Mouse (Mus musculus): Measurements from ENCODE around the gene Gm30083. TPM values are rescaled to one million over a fixed set of nuclear protein-coding genes. Genes with fewer than 3 reads are reported as not detected.

Gene Gm30083
- polyA plus RNA-seq, 1 experiment, result not detected

DNA sequence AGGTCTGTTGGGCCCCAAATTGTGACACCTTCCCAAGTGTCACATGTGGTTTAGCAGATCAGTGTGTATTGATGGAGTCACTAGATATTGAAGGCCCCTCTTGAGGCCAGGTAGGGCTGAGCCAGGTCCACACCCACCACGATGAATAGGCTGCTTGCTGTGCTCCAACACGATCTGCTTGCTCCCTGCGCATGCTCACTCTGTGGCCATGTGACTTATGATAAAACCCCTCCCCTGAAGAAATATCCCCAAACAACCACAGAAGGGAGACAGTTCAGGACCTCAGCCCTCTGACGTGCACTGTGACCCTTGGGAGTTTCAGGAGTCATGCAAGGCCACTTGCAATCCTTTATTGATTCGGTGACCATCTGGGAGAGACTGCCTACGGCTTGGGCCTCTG, 68.9 kb downstream of the Gm30083 start:
- Histone ChIP-seq H3K27ac (ENCODE audit: insufficient read depth, low read depth, low read length) (no peak overlapping the region), H3K36me3 (ENCODE audit: control insufficient read depth, insufficient read depth, low read length) (no peaks in the 10 kb centered on the region), H3K4me3 (ENCODE audit: low read depth, low read length) (no peak overlapping the region), H3K27me3 (ENCODE audit: control insufficient read depth, insufficient read depth, low read length) (no peaks in the 10 kb centered on the region), H3K4me1 (ENCODE audit: control insufficient read depth, insufficient read depth, insufficient read length, low read length) (no peaks in the 10 kb centered on the region)
- 51% methylated on average over 6 of the region's 6 CpGs for WGBS
- TF ChIP-seq CTCF (IDR thresholded peaks at IDR 0.05; ENCODE audit: extremely low read depth, insufficient read length, insufficient replicate concordance, low read depth, low read length), result no peak
- no peak for TF ChIP-seq POLR2A (IDR thresholded peaks at IDR 0.05; ENCODE audit: low read depth, low read length)

DNA sequence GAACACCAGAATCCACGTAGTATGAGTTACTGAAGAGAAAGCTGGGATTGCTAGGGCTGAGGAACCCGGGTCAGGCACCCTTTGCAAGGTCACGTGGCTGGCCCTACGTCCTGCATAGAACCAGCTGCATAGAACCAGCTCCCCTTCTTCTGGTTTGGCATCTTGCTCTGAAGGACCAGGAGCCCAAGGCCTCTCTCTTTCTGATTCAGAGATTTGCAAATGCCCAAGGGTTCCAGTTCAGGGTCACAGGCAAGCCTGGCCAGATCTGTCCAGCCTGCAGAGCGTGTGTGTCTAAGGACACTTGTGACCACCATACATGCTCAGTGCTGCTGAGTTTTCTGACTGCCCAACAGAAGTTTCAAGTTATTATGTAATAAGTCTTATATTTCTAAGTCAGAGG, 72.8 kb downstream of the Gm30083 start:
- TF ChIP-seq CTCF (IDR thresholded peaks at IDR 0.05; ENCODE audit: extremely low read depth, insufficient read length, insufficient replicate concordance, low read depth, low read length) (no peak), POLR2A (IDR thresholded peaks at IDR 0.05; ENCODE audit: low read depth, low read length) (no peak)
- Histone ChIP-seq H3K4me1 (ENCODE audit: control insufficient read depth, insufficient read depth, insufficient read length, low read length) (no peaks in the 10 kb centered on the region), H3K27ac (ENCODE audit: insufficient read depth, low read depth, low read length) (no peak overlapping the region), H3K36me3 (ENCODE audit: control insufficient read depth, insufficient read depth, low read length) (no peaks in the 10 kb centered on the region), H3K4me3 (ENCODE audit: low read depth, low read length) (no peak overlapping the region), H3K27me3 (ENCODE audit: control insufficient read depth, insufficient read depth, low read length) (no peaks in the 10 kb centered on the region)
- WGBS, result 64% methylated on average over 5 of the region's 5 CpGs

DNA sequence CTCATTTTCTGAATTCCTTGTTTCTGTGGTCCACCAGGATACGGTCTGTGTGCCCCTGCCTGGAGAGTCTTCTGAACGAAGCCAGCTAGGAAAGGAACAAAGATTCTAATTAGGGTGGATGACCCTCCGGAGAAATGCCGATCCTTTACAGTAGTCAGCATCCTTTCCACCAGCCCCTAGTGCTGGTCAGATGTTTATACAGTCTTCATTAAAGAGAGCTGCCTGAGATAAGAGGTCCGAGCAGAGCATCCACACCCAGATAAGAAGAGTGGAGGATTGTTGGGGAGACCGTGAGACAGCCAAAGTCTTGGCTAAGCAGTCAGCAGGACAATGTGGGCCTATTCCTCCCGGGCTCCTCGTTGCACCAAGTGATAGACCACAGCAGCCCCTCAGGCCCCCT, 74.2 kb downstream of the Gm30083 start, which contains the start of gene Gdf2:
TSS of gene Gdf2 (plus strand) at position 301 of the 400 bp plus-strand sequence.
- WGBS, result 39% methylated on average over 8 of the region's 8 CpGs
- no peak within 1 kb of the TSS for H3K4me3 ChIP-seq (ENCODE audit: low read depth, low read length)
- no peak within 1 kb of the TSS for H3K27ac ChIP-seq (ENCODE audit: insufficient read depth, low read depth, low read length)
- no peaks in the 10 kb centered on the region for H3K27me3 ChIP-seq (ENCODE audit: control insufficient read depth, insufficient read depth, low read length)
- no peaks in the 10 kb centered on the region for H3K36me3 ChIP-seq (ENCODE audit: control insufficient read depth, insufficient read depth, low read length)
- H3K4me1 ChIP-seq (ENCODE audit: control insufficient read depth, insufficient read depth, insufficient read length, low read length), result no peaks in the 10 kb centered on the region
- TF ChIP-seq CTCF (IDR thresholded peaks at IDR 0.05; ENCODE audit: extremely low read depth, insufficient read length, insufficient replicate concordance, low read depth, low read length) (no peak), POLR2A (IDR thresholded peaks at IDR 0.05; ENCODE audit: low read depth, low read length) (no peak)

DNA sequence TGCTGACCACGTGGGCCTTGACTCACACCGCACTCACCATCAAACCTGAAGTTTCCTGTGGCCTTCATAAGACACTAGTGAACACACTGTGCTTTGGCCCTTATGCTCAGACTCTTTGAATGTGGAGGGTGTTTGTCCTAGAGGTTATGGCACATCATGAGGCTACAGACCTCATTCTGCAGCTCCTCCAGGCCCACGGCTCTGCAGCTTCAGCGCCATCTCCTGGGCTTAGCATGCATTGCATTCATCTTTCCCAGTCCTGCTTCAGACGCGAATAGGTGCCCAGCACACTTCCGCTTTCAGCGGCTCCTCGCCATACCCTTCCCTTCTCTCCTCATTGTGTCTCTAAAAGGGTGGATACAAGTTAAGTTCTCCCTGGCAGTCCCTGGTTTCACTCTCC, 75.9 kb downstream of the Gm30083 start:
- H3K36me3 ChIP-seq (ENCODE audit: control insufficient read depth, insufficient read depth, low read length), result no peaks in the 10 kb centered on the region
- TF ChIP-seq POLR2A (IDR thresholded peaks at IDR 0.05; ENCODE audit: low read depth, low read length), result no peak
- peak; percentile 41; the same call in 1 of the 2 replicates for TF ChIP-seq CTCF (IDR thresholded peaks at IDR 0.05; ENCODE audit: extremely low read depth, insufficient read length, insufficient replicate concordance, low read depth, low read length)
- H3K4me1 ChIP-seq (ENCODE audit: control insufficient read depth, insufficient read depth, insufficient read length, low read length), result no peaks in the 10 kb centered on the region
- no peak overlapping the region for H3K4me3 ChIP-seq (ENCODE audit: low read depth, low read length)
- 32% methylated on average over 9 of the region's 9 CpGs for WGBS
- H3K27ac ChIP-seq (ENCODE audit: insufficient read depth, low read depth, low read length), result no peak overlapping the region
- no peaks in the 10 kb centered on the region for H3K27me3 ChIP-seq (ENCODE audit: control insufficient read depth, insufficient read depth, low read length)

Other genes with a start within 250 kb of the Gm30083 start
- 1.2 and 1.8 TPM in 2 replicates for gene Gdf10, start 91.6 kb downstream of the Gm30083 start, polyA plus RNA-seq (2012; rRNA removed)
- gene Gdf2, start 74.1 kb downstream of the Gm30083 start, polyA plus RNA-seq (2012; rRNA removed), result not detected in 2 replicates
- gene Rbp3, start 61.2 kb downstream of the Gm30083 start, polyA plus RNA-seq (2012; rRNA removed), result not detected in 2 replicates
- gene Zfp488, start 36.4 kb downstream of the Gm30083 start, polyA plus RNA-seq (2012; rRNA removed), result not detected in 2 replicates
- not detected in 2 replicates for gene Gm5460, start 1.6 kb upstream of the Gm30083 start, polyA plus RNA-seq (2012; rRNA removed)
- not detected in 2 replicates for gene Antxrl, start 37.5 kb upstream of the Gm30083 start, polyA plus RNA-seq (2012; rRNA removed)
- 0.11 and 0.50 TPM in 2 replicates for gene Anxa8, start 70.8 kb upstream of the Gm30083 start, polyA plus RNA-seq (2012; rRNA removed)
- gene A630023A22Rik, start 87.6 kb upstream of the Gm30083 start, polyA plus RNA-seq (2012; rRNA removed), result not detected in 2 replicates
- 0.14 and 0.91 TPM in 2 replicates for gene Npy4r, start 137.3 kb upstream of the Gm30083 start, polyA plus RNA-seq (2012; rRNA removed)
- 0.05 and 0.23 TPM in 2 replicates for gene Gprin2, start 186.5 kb upstream of the Gm30083 start, polyA plus RNA-seq (2012; rRNA removed)
- gene Syt15, start 204.4 kb upstream of the Gm30083 start, polyA plus RNA-seq (2012; rRNA removed), result 3.1 and 3.2 TPM in 2 replicates